Mouse (Mus musculus) kidney, adult 9 months (tissue): ENCODE measurements around the gene Tbc1d20.

ENCODE experiments used
- DNase-seq: peaks from one replicate; pipeline ENCODE4 v3.0.0; 2022

The Tbc1d20 gene

GRCm38 (mm10) chr2:152361193-152361592, 67.6 kb downstream of the Tbc1d20 start:
- no peak for DNase-seq
